Mouse (Mus musculus) gastrocnemius, postnatal 4 days (tissue): ENCODE data around the gene Degs2. TPM values are rescaled to one million over a fixed set of nuclear protein-coding genes. Genes with fewer than 3 reads are reported as not detected.
"Not testable (repeated sequence)": the region's sequence is repeated elsewhere in the genome, so short reads cannot be mapped to it uniquely, and the experiment has no call there.

ENCODE experiments used
- DNase-seq, 2 experiments: peaks; one replicate each; pipeline ENCODE4 v3.0.0; 2021 to 2022; ENCODE audit warnings: low spot score in 2 of 2, mixed read lengths in 2 of 2
- long read RNA-seq, 2 experiments: library from polyadenylated mRNA; stranded (forward); transcript quantifications; one replicate each; pipeline ENCODE4 v2.0.0; 2021
- total RNA-seq, 2 experiments: library from RNA; stranded (reverse); gene quantifications; 2 replicates each; pipeline ENCODE4 v1.2.3; 2021

The Degs2 gene
- total RNA-seq: not detected
- long read RNA-seq, experiment 1, partial matches to known transcripts: 0 of 4 reads
- long read RNA-seq, experiment 1, other reads (novel, unspliced or antisense): 1 of 4 reads
- long read RNA-seq, experiment 2: 0 reads

GRCm38 (mm10) chr12:108702185-108702584 lies at the start of gene Degs2:
Degs2 (minus strand) TSS chr12:108702315.
- DNase-seq: no peak

DNA sequence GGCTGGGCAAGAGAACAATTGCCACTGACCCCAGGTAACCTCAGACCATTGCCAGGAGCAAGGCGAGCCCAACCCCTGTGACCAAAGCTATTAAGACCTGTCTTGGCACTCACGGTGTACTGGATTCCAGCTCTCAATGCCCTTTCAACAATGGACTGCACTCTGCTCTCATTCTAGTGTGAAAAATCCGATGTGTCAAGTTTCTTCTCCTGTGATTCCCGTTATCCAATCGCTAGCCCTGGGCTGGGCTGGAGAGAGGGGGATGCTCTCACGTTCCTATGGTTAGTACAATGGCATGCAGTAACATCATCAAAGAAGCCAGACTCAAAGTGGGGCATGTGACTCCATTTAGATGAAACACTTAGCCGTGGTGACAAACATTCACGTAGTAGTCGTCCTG lies 49.7 kb upstream of the Degs2 start:
- peak in 1 of 2 experiments; percentile 13 for DNase-seq

DNA sequence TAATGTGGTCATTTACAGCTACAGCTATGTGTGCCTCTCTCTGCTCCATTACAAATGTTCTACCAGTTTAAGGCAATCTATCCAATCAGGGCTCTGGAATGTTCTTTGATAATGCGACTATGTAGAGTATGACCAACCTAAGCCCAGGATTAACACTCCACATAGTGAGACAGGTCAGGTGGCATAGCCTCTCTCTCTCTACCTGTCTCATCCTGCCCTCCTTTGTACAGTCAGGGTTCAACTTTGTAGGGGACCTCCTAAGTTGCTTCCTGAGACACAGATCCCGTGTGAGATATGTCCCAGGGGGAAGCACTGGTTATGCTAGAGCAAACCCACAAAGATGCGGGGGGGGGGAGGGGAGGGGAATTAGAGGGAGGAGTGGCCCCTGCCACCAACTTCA lies 48.1 kb upstream of the Degs2 start:
- DNase-seq: no peak

GRCm38 (mm10) chr12:108749454-108749853 lies 47.3 kb upstream of the Degs2 start:
- peak in 1 of 2 experiments; percentile 11 for DNase-seq

DNA sequence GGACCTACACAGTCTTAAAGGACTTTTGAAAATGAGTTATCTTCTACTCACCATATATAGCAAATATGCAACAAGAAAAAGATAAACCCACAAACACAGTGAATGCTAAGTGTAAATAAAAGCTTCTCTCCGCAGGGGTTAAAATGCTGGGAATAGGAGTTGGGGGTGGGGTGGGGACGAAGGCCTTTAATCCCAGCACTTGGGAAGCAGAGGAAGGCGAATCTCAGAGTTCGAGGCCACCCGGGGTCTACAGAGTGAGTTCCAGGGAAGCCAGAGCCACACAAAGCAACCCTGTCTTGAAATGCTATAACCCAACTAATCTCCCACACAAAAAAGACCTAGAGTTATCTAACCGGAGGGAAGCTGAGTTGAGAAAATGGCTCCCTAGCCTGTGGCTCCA lies 46.9 kb upstream of the Degs2 start:
- peak in 1 of 2 experiments; percentile 5 for DNase-seq

- no peak for DNase-seq
Observed at GRCm38 (mm10) chr12:108745990-108746389, 43.9 kb upstream of the Degs2 start.

GRCm38 (mm10) chr12:108742241-108742640 lies 40.1 kb upstream of the Degs2 start:
- DNase-seq: no peak

DNA sequence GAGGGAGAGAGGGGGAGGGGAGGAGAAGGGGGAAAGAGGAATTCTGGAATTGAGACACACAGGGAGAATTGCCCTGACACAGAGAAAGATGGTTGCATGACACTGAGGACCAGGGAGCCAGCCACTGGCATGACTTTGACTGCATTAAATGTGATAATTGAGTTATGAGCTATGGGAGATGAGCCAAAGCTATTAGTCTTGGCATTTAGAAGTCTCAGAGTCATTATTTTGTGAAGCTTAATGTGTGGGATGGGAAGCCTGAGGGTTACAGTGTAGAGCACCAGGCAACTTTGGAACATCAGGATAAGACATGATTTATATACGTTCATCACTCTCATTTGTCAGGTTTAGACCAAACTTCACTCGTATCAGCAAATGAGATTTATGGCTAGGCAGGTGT lies 39.4 kb upstream of the Degs2 start:
- DNase-seq: peak in 1 of 2 experiments; percentile 1

DNA sequence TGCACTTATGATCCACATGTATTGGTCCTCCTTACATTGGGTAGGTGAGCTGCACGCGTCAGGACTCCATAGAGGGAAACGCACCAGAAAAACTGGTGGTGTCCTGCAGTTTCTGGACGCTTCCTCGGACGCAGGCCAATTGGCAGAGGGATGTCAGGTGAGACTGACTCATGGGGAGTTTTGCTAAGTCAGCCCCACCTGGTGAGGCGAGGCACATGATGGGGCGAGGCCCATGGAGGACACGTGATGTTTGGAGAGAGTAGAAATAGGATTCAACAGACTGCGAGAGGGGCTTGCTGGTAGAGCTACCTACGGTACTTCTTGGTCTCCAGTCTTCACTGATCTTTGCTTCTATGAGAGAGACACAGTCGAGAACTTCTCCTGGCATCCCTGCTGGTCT lies 36.6 kb upstream of the Degs2 start:
- DNase-seq: no peak

GRCm38 (mm10) chr12:108737838-108738237 lies 35.7 kb upstream of the Degs2 start:
- no peak for DNase-seq

GRCm38 (mm10) chr12:108734386-108734785 lies 32.3 kb upstream of the Degs2 start:
- DNase-seq: no peak

DNA sequence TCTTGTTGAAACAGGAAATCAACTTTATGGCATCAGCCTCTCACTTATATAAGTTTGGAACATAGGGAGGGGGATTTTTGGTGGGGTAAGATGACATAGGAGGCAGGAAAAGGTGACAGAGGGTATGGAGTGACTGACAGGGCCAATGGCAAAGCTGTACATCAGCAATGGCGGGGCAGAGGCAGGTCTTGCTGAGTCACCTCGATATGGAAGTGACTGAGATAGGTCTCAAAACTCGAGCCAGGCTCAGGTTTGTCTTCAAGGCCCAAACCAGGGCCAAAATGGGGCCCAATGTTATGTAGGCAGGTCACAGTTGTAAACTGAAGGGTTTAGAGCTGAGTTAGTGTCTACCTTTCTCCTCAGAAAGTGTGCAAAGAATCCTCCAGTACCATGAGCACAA lies 21.7 kb upstream of the Degs2 start:
- DNase-seq: no peak

DNA sequence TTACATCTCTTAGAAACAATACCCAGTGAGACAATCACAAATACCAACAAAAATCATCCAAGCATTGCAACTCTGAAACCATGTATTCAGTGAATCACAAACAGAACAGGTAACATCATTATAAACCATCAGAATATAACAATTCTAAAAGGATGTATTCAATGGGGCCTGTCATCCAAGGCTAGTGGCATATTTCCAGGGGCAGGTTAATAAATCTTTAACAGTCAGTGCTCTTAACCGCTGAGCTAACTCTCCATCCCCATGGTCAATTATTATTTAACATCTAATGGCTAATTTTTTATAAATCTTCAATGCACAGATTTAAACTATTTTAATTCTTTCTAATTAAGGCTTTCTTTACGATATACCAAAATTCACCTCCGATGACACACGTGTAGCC lies 20.3 kb upstream of the Degs2 start:
- no peak for DNase-seq

- DNase-seq: no peak
Observed at GRCm38 (mm10) chr12:108718485-108718884, 16.4 kb upstream of the Degs2 start.

DNA sequence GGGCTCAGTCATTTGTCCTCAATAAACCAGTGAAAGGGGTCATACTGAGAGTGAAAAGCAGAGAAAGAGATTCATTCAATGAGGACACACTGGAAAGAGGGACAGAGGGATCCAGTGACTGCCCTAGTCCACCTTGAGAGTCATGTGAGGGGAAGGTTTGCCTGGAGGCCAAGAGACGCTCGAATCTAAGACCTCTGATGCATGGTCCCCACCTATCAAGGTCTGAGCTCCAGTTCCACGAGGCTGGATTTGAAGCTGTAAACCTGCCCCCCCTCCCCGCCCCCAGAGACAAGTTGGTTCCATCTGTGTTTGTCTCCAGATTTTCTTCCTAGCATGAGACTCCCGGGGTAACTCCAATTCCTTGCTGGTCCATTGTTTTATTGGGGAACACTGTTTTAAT lies 13.7 kb upstream of the Degs2 start:
- DNase-seq: no peak

DNA sequence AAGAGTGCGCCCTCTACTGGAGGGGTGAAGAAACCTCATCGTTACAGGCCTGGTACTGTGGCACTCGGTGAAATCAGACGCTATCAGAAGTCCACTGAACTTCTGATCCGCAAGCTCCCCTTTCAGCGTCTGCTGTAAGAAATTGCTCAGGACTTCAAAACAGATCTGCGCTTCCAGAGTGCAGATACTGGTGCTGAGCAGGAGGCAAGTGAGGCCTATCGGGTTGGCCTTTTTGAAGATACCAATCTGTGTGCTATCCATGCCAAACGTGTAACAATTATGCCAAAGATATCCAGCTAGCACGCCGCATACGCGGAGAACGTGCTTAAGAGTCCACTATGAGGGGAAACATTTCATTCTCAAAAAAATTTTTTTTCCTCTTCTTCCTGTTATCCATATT lies 11.9 kb upstream of the Degs2 start:
- not testable (repeated sequence) for DNase-seq

GRCm38 (mm10) chr12:108712481-108712880 lies 10.4 kb upstream of the Degs2 start:
- no peak for DNase-seq

- no peak for DNase-seq
Observed at GRCm38 (mm10) chr12:108710861-108711615, 8.9 kb upstream of the Degs2 start.

GRCm38 (mm10) chr12:108709964-108710765 lies 8.1 kb upstream of the Degs2 start:
- DNase-seq: no peak

DNA sequence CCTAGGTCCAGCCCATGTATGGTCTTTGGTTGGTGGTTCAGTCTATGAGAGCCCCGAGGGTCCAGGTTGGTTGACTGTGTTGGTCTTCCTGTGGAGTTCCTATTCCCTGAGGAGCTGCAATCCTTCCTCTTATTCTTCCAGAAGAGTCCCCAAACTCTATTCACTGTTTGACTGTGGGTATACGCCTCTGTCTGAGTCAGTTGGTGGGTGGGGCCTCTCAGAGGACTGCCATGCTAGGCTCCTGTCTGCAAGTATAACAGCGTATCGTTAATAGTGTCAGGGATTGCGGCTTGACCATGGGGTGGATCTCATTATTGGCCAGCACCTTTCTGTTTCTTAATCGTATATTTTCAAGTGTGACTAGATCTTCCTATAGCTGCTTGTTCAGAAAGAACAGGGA lies 7.3 kb upstream of the Degs2 start:
- no peak for DNase-seq

GRCm38 (mm10) chr12:108706129-108706528 lies 4.0 kb upstream of the Degs2 start:
- peak in 1 of 2 experiments; percentile 2 for DNase-seq

- DNase-seq: no peak
Observed at GRCm38 (mm10) chr12:108705486-108705885, 3.4 kb upstream of the Degs2 start.
